Mouse (Mus musculus) skeletal muscle tissue, postnatal 0 days (tissue): ENCODE data around the gene Col26a1. TPM values are rescaled to one million over a fixed set of nuclear protein-coding genes. Genes with fewer than 3 reads are reported as not detected.

Experiments used
- polyA plus RNA-seq: library from polyadenylated mRNA; unstranded; fragments of >200 nt; fragmentation: Nextera tagmentation; extraction: Ambion mirVana; gene quantifications from 2 replicates; pipeline ENCODE4 v1.2.1, GENCODE M21; 2015

The Col26a1 gene
- 22.9 and 24.1 TPM in 2 replicates for polyA plus RNA-seq

DNA sequence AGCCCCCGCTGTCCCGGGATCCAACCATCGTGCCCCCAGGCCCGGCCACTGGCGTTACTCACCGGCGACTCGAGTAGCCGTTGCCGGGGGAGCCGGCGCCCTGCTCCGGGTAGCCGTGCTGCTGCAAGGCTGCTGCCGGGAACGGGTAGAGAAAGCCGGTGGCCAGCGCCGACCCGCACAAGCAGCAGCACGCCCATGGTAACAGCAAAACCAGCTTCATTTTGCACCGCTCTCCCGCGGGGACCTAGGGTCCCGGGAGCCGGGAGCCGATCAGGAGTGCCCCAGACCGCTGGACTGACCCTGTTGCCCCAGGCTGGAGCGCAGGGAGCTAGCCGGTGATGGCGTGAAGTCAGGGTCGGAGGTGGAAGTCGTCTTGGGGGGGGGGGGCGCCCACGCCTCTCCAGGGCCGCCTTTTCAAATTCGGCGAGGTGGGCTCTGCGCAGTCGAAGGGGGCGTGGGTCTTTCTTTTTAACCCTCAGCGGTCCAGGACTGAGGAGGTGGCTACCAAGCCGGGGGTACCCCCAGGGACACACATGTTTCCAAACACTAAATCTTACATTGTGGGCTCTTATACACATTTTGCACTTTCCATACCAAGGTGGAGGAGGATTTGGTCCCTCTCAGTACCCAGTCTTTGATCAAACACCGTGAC lies at the start of gene Col26a1:
Gene Col26a1, minus strand, starts transcription at position 422 of the 652 bp plus-strand sequence.

DNA sequence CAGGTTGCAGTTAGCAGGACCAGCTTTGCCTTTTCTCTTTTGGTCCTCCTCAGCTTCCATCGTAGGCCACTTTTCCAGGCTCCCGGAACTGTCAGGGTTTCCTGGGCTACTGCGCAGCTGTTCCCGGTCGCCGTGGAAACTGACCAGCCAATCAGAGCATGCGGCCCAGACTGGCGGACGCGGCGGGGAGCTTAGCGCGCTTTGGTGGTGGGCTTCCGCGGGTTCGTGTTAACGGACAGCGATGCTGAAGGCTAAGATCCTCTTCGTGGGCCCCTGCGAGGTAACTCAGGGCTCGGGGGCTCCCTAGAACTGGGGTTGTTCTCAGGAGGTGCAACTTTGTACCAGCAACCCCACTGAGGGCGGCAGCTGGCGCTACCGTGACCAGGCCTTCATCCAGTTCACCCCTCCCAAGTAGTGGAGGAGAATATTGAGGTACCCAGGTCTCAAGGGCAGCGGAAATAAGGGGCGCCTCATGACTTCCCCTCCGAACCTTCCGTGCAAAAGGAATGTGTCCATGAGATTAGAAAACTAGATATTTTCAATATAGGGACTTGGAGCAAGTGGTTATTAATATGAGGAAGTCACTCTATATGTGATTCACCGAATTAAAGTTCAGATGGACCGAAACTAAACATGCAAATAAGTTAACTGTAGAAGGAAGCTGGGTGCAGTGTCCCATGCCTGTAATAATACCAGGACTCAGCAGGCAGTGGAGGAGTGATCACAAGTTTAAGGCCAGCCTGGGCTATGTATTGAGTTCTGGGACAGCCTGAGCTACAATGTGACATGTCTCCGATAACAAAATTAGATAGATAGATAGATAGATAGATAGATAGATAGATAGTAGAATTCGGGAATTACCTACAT lies 25.2 kb upstream of the Col26a1 start, which contains the start of gene Ift22:
Gene Ift22, plus strand, starts transcription at position 160 of the 867 bp plus-strand sequence.

DNA sequence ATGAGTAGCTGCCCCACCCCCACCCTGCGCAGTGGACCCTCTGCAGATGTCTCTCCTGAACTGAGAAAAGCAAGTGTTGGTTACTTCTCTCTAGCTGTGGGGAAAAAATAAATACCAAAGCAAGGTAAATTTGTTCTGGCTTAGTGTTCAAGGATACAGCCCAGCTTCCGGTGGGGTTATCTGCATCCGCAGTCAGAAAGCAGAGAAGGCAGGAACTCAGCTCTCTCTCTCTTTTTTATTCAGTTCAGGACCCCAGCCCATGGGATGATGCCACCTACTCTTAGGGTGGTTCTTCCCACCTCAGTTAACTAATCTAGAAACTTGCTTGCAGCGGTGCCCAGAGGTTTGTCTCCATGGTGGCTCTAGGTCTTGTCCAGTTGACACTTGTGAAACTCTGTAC lies 190.2 kb downstream of the Col26a1 start, which contains the start of gene Myl10:
Gene Myl10, plus strand, starts transcription at position 363 of the 400 bp plus-strand sequence.

Other genes starting within 250 kb of the Col26a1 start
- gene Myl10, start 190.1 kb downstream of the Col26a1 start, polyA plus RNA-seq: 1.9 and 3.6 TPM in 2 replicates
- 20.8 and 25.7 TPM in 2 replicates for gene Ift22, start 24.9 kb upstream of the Col26a1 start, polyA plus RNA-seq
- gene Fis1, start 70.1 kb upstream of the Col26a1 start, polyA plus RNA-seq: 178 and 191 TPM in 2 replicates
- gene Cldn15, start 83.4 kb upstream of the Col26a1 start, polyA plus RNA-seq: 7.8 and 12.0 TPM in 2 replicates
- 13.4 and 20.1 TPM in 2 replicates for gene Plod3, start 103.8 kb upstream of the Col26a1 start, polyA plus RNA-seq
- 50.8 and 52.5 TPM in 2 replicates for gene Znhit1, start 104.8 kb upstream of the Col26a1 start, polyA plus RNA-seq
- gene Vgf, start 143.2 kb upstream of the Col26a1 start, polyA plus RNA-seq: not detected in 2 replicates
- gene Ap1s1, start 162.9 kb upstream of the Col26a1 start, polyA plus RNA-seq: 81.5 and 101 TPM in 2 replicates
- gene Serpine1, start 189.1 kb upstream of the Col26a1 start, polyA plus RNA-seq: 0.50 and 0.71 TPM in 2 replicates
- 4.1 and 5.1 TPM in 2 replicates for gene Trim56, start 233.0 kb upstream of the Col26a1 start, polyA plus RNA-seq